Mouse (Mus musculus): Measurements from ENCODE around the gene 4933414I15Rik.

The 4933414I15Rik gene

DNA sequence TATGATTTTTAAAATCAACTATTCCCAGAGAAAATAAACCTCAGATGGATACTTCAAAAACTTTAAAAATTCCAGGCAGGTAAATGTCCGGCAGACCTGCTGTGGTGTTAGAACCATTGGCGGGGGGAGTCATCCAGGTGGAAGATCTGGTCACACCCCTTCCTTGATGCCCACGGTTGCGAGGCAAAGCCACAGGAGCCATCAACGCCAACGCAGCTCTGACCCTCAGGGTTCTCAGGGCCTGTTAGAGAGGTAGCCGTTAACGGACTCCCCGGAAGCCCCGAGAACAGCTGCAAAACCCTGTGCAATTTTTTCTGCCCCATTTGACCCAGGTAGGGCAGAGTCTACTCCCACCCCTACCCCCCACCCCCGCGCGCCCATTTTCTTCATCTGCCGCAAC lies at the start of gene 4933414I15Rik:
Gene 4933414I15Rik (minus strand): TSS at position 260 of the 400 bp plus-strand sequence.
- DNase-seq (ENCODE audit: low spot score), result no peak

DNA sequence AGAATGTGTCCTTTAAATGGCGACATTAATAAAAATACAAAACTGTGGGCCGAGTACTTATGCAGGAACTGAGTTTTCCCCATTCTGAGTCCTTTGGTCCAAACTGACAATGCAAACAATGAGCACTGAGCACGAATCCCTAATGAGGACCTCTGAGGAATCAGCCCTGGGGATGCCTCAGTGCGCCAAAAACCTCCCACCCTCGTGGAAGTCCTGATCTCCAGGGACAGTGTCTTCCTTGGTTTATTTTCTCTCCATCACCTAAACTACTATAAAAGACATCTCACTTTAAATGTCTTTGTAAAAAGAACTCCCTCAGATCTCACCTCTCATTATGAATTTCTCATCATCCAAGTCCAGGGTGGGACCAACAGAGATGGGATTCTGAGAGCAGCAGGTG lies 38.1 kb upstream of the 4933414I15Rik start, which contains the start of gene Olfr1377:
Gene Olfr1377 (plus strand): TSS at position 301 of the 400 bp plus-strand sequence.
- DNase-seq (ENCODE audit: low spot score), result no peak

DNA sequence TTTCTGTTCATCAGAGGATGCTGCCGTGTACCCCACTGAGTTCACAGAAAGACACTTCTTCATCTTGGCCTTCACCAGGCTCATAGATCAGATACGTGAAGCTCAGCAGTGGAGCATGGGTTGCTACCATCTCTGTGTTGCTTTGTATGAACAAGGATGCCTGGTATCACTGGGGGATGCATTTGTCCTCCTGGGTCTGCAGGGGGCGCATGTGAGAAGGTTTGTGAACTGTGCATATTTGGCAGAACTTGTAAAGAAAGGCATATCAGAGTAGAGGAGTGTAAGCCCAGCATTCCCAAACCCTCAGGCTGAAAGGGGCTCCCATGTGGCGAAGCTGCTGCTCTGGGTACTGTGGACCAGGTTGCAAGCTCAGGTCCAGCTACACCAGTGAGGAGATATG lies 33.7 kb upstream of the 4933414I15Rik start:
- DNase-seq (ENCODE audit: low spot score), result no peak

DNA sequence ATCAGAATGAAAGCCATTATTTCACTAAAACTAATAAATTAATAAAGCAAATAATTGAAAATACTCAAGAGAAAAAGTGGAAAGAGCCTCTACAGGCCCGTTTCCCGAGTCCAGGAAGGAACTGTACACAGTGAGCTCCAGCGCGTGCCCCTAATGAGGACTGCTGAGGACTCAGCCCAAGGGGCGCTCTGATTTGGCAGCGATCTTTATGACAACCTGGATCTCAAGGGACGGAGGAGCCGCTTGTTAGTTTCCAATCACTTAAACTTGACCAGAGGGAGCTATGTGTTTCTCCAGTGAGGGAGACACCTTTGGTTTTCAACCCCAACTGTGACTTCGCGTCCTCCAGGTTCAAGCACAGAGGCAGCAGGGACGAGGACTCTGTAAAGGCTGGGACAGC lies 22.7 kb upstream of the 4933414I15Rik start, which contains the start of gene Olfr1378:
Gene Olfr1378 (plus strand): TSS at position 301 of the 400 bp plus-strand sequence.
- no peak for DNase-seq (ENCODE audit: low spot score)

DNA sequence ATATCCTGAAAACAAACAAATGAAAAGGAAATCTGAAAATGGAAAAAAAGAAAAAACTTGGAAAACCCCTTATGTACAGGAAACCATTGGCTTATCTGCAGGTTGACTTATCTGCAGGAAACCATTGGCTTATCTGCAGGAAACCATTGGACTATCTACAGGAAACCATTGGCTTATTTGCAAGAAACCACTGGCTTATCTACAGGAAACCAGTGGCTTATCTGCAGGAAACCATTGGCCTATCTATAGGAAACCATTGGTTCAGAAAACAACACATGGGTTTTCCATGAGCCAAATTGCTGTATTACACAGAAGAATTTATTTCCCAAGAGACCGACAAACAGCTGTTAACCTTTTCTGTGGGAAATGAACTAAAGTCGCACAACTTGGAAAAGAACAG lies 21.3 kb upstream of the 4933414I15Rik start:
- DNase-seq (ENCODE audit: low spot score), result no peak

DNA sequence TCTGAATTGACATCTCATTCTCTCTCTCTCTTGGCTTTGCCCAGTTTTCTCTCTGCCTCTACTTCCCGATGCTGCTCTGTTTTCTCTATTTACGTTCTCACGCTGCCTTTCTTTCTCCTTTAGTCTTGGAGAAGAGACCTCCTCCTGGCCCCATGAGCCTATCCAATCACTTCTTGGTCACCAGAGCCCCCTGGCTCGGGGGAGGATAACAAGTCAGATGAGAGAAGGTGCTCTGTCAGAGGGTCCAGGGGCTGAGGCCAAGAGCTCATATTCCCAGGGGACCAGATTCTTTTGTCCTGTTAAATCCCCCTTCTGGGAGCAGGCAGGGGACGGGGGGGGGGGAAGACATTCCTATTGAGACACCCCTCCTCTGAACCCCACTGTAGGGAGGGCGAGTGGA lies 10.1 kb upstream of the 4933414I15Rik start, which contains the start of gene Prop1:
Gene Prop1 (minus strand): TSS at position 101 of the 400 bp plus-strand sequence.
- no peak for DNase-seq (ENCODE audit: low spot score)

DNA sequence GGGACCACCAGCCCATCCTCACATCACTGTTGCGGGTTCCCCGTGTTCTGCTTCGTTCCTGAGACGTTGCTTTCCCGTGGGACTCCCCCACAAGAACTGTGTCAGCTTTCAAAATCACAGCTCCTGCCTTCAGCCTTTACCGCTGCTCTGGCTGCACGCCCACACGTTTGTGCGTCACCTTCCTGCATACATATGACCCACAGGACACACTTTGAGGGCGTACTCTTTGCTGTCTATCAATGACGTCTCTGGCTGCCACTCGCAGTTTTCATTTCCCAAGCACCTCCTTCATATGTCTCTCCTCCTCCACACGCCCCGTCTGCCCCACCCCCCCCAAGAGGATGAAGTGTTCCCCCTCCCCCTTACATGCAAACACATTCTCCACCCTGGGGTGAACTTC lies 8.7 kb upstream of the 4933414I15Rik start:
- no peak for DNase-seq (ENCODE audit: low spot score)

DNA sequence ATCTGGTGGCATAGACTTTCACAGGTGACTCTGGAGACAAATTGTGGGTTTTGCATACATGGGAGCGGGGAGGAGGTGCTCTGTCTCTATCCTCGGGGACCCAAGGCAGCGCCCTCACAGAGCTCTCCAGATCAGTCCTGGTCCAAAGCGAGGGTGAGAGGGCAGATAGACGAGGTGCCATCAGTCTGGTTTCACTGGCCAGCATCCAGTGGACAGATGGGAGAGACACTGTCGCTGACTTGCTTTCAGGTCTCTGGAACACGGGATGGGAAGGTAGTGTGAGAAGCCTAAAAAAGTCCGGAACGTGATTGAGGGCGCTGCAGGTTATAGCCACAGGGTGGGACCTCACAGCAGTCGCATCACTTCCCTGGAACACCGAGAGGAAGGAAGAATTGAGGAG lies 1.2 kb downstream of the 4933414I15Rik start:
- no peak for DNase-seq (ENCODE audit: low spot score)

DNA sequence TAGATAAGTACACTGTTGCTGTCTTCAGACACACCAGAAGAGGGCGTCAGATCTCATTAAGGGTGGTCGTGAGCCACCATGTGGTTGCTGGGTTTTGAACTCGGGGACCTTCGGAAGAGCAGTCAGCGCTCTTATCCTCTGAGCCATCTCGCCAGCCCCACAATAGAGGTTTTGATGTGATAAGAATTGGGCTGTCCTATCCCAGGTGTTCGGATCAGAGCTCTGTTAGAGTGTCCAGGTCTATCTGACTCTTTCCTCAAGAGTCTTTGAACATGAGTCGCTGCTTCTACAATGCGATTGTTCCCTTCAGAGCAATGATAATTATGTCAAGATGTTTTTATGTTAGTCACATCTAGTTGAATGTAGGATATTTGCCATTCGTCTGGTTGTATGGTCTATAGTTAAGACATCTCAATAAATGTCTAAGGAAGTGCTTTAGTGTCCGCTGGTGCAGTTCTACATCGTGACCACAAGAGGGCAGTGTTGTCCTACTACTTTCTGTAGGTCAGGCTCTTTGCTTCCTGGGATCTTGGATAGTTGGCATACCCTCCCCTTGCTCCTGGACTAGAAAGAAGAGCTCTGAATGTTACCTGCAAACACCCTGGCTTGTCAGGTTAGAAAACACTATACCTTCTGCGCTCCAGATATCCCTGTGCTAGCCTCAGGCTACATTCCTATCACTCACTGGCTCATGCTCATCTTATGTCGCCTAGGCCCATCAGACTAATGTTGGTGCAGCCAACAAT lies 3.8 kb downstream of the 4933414I15Rik start:
- peak; percentile 38 for DNase-seq (ENCODE audit: low spot score)

DNA sequence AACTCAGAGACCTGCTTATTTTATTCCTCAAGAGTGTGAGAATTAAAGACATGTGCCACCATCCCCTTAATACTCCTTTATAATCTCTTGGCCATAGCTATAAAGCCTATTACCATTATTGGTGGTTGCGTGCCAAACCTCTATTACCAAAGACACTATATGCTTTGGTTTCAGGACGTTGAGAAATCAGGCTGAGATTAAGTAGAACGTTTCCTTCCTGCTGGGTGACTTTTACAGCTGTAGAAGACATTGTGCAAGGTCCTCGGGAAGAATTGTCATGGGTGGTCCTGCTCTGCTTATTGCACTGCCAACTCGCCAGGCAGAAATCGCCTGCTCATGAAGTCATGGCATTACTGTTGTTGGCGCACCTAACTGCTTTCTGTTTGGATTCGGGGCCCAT lies 5.1 kb downstream of the 4933414I15Rik start:
- DNase-seq (ENCODE audit: low spot score), result no peak

DNA sequence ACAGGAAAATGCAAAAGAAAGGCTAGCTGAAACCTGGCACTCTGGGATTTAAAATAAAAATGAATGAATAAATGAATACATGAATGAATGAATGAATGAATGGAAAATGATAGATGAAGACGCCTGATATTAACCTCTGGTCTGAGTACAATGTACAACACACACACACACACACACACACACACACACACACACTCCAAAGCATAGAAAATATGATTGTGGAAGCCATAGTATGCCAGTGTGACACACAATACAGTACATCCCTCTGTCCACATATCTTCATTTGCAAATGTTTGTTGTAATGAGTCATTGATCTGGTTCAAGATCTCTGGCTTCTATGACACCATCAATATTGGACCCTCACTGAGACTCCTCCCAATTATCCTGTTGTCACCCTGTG lies 11.5 kb downstream of the 4933414I15Rik start:
- DNase-seq (ENCODE audit: low spot score), result no peak

DNA sequence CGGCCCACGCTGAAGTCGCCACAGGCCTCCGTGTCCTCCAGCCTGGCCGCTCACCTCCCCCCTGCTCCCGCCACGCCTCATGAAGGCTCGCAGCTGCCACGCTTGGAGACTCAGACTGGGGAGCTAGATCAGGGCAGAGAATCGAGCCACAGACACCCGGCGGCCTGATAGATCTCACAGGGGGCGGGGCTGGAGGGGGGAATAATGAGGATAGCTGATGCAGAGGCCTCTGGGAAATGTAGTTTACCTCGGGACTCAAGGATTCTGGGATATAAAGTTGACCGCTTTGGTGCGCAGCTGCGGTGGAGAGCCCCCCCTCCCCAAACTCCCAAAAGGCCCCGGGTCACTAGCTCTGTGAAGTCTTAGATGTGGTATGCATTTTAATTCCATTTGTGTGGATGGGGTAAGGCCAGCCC lies 12.1 kb downstream of the 4933414I15Rik start, which contains the start of gene Zfp354b:
Gene Zfp354b (minus strand): TSS at position 183 of the 416 bp plus-strand sequence.
- peak; percentile 88 for DNase-seq (ENCODE audit: low spot score)

DNA sequence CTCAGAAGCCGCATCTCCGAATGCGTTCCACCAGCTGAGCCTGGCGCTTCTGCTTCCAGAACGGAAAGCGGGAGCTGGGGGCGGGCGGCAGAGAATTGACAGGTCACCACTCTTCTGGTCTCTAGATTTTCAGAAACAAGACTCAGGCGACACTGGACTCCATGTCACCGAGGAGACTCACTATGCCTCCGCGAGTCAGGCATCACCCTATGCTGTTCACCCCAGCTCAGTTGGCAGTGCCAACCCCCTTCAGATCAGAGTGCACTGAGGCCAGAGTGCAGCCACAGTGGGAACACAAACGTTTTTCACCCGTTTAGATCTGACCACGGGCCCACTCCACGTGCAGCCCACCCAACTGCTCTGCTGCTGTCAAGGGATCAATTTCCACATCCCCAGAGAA lies 12.5 kb downstream of the 4933414I15Rik start:
- no peak for DNase-seq (ENCODE audit: low spot score)

DNA sequence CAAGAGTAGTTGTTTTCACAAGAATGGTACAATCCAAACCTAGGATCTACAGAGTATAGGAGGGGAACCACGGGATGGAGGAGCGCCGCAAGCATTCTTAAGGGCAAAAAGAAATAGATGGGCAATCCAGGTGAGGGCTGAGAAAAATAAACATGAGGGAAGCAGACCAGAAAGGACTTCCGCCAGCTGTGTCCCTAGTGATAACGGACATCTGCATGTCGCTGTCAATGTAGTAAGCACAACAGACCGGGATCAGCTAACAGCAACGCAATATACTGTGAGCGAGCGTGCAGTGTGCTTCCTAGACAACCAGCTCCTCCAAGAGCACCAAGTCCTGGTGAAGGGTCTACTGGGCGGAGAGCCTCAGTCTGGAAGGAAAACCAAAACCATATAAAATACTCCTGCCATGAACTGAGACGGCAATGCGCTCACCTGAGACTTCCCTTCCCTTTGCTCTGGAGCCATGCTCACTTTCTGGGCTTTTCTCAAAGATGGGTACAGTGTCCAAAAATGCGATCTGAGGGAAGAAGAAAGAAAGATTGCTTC lies 13.0 kb downstream of the 4933414I15Rik start:
- no peak for DNase-seq (ENCODE audit: low spot score)

DNA sequence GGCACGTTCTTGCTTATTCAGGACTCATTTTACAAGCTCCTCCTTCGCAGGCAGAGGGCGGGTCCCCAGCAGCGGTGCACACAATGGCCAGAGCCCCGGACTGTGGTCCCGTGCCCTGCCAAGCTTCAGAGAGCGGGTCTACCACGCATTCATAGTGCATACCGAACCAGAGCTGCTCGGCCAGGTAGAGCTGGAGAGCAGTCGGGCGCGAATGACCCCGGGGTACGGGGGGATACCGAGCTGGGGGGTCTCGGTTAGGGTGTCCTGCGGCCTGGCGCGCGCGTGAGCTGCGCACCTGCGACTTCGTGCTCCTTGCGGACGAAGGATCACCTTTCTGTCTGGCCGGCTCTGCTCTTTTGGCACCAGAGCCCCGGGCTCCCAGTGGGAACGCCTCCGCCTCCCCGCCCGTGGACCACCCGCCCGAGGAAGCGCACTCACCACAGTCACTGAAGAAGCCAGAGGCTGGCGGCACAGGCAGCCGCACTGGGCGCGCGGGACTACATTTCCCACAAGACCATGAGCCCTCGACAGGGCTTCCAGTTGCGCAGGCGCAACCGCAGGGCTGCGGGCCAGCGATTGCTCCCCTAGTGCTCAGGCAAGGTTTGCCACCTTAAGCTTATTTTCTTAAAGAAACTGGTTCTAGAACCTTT lies 27.8 kb downstream of the 4933414I15Rik start, which contains the start of gene Zfp2:
Gene Zfp2 (minus strand): TSS at position 495 of the 650 bp plus-strand sequence.
- peak; percentile 94 for DNase-seq (ENCODE audit: low spot score)

DNA sequence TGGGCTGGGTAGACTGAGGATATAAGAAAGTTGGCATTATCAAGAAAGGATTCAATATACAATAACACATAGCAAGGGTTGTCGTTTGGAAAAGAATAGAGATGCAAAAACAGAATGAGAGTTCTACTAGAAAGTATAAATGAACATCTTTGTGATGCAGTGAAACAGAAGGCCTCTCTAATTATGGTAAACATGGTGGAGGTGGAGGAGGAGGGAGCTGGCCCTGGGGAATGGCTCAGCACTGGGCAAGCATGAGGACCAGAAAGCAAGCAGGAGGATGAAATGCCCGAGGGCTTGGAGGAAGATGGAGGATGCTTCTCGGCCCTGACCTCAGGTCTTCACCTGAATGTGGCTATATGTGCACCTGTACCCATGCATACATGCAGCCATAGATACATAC lies 29.1 kb downstream of the 4933414I15Rik start:
- no peak for DNase-seq (ENCODE audit: low spot score)

DNA sequence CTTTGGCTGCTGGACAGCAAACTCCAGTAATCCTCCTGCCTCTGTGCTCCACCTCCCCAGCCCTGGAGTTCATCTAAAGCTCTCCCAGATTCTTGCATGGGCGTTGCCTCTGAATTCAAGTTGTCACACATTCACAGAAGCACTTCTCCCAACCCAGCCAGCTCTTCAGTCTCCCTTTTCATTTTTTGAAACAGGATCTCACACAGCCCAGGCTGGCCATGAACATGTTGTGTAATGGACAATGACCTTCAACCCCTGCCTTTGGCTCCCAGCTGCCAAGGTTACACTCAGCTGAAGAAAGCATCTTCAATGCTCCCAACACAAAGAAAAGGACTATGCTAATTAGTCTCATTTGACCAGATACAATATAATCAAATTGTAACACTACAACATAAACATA lies 30.3 kb downstream of the 4933414I15Rik start:
- no peak for DNase-seq (ENCODE audit: low spot score)

DNA sequence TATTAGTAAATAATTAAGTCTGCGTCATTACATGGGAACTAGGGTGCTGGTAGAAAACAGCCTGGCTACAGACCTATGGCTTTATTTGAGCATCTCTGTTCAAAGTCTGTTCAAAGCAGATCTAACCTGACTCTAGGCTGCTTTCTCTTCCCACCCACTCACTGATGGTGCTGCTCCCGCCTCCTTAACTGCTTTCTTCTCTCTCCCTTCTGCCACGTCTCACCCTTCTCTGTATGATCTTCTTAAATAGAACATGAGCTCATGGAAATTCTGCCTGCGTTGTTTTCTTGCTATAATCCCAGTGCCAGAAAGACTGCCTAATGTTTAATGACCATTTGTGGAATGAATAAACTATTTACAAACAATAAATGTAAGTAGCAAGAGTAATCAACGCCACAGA lies 35.4 kb downstream of the 4933414I15Rik start:
- DNase-seq (ENCODE audit: low spot score), result no peak

DNA sequence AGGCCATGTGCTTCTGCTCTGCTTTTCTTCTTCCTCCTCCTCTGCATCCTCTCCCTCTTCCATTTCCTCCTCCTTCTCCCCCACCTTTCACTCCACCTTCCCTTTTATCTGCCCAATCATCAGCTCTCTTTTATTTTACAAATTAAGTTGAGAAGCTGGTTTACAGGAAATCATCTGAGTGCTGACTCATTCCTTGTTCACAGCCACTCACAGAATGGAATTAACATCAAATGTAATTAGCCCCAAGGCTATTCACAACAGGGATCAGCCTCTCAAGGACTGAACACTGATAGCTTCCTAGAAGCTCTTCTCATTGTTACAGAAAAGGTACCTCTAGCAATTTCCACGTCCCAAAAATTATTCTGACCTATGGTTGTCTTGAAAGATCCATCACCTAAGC lies 46.2 kb downstream of the 4933414I15Rik start:
- no peak for DNase-seq (ENCODE audit: low spot score)

DNA sequence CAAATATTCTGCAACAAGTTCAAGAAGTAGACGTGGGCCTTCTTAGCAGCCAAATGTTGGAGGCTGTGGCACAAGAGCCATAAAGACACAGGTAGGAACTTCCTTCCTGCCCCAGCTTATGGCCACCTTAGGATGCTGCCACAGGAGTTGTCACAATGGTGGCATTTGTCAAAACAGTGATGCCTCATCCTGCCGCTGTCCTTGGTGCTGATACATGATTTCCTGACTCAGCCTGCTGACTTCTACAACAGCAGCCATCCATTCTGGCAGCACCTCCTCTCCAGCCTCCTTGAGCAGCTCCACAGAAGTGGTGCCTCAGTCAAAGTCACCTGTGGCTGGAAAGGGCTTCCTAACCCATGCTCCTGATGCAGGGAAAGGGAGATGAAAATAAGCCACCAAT lies 51.1 kb downstream of the 4933414I15Rik start:
- no peak for DNase-seq (ENCODE audit: low spot score)
